Mouse (Mus musculus) hindlimb bud, embryonic 11.5 days (tissue): ENCODE data around the gene Apoc1.
"Not testable (repeated sequence)": the region's sequence is repeated elsewhere in the genome, so short reads cannot be mapped to it uniquely, and the experiment has no call there.

Experiments
- DNase-seq: peaks from one replicate; pipeline ENCODE4 v3.0.0-alpha.2; 2012; ENCODE audit warnings: low read depth, low spot score; ENCODE audit errors: extremely low spot score

Gene Apoc1

DNA sequence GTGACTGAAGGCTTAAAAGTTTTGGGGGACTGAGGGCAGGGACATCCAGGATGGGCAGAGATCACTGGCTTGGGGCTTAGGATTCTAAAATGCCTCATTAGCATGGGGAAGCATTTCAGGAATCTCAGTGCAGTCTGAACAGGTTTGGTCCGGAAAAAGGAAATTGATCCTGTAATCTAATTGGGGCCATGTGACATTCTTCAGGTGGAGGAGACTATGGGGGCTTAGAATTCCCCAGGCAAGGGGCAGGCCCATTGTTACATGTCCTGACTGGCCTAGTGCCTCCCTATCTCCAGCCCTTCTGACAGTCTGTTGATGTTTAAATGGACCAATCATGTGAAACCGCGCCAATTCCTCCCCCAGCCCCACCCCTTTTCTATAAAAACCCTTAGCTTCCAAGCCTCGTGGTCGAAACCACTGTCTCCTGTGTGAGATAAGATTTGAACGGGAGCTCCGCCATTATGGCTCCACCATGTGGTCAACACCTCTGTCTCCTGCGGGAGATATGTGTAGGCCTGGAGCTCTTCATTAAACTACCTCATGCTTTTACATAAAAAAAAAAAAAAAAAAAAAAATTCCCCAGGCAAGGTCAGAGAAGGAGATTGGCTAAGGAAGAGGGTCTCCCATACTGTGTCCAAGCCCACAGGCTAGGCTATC is 5.4 kb downstream of the Apoc1 start:
- not testable (repeated sequence) for DNase-seq

DNA sequence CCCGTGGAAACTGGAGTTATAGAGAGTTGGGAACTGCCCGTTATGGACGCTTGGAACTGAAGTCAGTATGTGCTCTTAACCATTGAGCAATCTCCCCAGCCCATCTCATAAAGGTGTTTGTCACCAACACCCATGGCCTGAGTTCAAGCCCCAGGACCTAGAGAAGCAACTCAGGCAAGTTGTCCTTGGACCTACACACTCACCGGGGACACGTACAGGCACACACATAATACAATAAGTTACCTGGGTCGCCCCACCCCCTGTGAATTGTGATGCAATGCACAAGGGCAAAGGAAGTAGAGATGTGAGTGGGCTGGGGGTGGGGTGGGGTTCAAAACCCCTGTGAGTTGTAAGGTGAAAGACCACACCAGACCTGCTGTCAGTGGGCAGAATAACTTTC is 5.9 kb downstream of the Apoc1 start:
- DNase-seq, result no peak

DNA sequence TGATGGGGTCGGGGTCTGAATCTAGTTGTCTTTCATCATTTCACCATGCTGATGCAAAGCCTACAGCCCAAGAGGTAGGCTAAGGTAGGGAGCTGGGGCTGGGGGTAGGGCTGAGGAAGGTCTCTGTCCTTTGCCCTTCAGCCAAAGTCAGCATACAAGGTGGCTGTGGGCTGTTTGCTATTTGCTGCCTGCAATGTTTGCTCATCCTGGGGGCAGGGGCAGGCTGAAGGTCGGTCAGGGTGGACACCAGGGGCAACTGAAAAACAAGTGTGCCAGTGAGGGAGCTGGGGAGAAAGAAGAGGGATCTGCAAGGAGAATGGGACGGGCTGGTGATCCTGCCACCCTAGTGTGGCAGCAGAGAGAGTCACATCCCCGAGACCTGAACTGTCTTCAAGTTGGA is 7.1 kb downstream of the Apoc1 start:
- no peak for DNase-seq

DNA sequence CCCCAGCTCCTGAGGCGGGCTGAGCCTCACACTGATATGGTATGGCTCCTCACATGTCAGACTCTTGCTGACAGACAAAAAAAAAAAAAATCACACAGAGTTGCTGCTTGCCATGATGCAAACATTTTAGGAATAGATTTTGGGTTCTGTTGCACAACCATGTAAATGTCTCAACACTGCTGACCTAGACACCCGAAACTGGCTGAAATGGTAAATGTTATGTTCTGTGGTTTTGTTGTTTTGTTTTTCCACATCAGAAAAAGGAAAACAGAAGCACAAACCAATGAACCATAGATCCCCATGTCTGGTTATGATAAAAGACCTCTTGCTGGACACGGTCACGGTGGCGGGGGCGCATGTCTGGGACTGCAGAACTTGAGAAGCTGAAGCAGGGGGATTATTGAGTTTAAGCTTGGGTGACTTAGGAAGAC is 8.7 kb downstream of the Apoc1 start:
- DNase-seq, result no peak

DNA sequence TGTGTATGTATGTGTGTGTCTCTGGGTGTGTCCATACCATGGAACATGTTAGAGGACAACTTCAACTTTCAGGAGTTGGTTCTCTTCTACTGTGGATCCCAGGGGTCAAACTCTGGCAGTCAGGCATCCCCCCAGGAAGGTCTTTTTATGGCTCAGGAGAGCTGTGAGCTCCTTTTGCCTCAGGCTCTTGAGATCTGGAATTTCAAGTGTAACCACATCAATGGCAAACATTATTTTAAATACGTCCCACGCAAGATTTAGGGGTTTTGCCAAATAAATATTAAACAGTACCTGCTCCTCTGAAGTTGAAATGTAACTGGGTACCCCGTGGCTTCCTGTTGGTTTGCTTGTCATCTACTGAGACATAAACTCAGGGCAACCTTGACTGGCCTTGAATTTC is 9.5 kb downstream of the Apoc1 start:
- DNase-seq, result no peak

DNA sequence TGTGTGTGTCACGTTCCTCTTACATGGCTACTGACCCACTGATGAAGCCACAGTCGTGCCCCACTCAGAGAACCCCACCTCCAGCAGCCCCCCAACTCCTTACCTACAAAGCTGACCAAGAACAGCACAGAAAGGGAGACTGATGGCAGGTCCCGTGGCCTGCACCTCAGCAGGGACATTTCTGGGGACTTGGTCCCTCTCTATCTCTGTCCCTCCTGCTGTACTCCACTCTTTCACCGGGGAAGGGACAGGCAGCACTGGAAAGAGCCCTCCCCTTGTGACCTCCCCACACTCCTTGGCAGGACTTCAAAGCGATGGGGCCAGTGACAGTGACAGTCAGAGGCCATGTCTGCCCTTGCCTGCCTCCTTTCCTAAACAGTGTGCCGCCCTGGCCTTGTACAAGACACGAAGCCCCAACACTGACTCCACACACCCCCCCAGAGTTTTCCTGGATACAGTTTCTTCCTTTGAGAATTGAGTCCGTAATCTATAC is 11.2 kb downstream of the Apoc1 start, which contains the start of the genes Gm44805 and Apoc4:
Gene Gm44805 (minus strand): TSS at position 222 of the 493 bp plus-strand sequence.
Gene Apoc4 (minus strand): TSS at position 278 of the 493 bp plus-strand sequence.
- no peak for DNase-seq

DNA sequence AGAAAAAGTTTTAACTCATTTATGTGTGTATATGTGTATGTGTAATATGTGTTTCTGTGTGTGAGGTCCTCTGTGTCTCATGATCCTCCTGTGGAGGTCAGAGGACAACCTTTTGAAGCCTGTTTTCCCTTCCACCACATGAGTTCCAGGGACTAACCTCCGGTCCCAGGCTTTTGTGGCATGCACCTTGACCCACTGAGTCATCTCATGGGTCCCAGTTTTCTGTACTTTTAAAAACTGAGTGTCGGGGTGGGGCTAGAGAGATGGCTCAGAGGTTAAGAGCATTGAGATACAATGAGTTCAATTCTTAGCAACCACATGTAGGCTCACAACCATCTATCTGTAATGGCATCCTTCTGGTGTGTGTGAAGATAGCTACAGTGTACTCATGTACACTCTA is 11.8 kb downstream of the Apoc1 start:
- DNase-seq, result no peak

DNA sequence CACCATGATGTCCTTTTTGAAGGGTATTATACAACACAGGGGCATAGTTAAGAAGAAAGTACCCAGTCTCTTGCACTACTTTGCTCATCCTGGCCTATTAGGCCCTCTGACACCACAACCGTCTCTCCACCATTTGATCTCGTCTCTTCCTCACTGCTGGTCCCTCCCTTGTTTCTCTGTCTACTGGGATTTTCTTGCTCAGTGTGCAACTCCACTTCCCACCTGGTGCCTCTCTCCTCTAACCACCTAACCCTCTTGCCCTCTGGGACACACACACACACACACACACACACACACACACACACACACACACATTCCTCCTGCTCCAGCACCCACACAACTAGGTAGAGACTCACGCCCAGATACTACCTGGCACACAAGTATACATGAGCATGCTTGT is 13.6 kb downstream of the Apoc1 start:
- no peak for DNase-seq

DNA sequence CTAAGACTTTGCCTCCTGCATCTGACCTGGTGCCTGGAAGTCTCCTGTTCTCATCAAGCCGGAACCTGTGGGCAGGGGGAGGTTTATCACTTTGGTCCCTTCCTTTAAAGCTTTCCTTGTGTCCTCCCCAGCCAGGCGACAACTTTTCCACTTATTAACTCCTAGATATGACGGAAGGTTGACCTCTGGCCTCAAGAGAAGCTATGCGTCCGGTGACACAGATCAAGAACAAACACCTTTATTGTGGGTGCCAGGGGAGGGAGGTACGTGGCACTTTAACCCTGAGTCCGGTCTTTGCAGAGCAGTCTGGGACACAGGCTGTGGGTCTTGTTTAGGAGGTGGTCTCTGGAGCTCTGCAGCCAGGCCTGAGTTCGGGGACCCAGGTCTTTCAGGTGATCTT is 14.6 kb downstream of the Apoc1 start, which contains the start of gene Apoc2:
Gene Apoc2 (minus strand): TSS at position 70 of the 400 bp plus-strand sequence.
- no peak for DNase-seq

DNA sequence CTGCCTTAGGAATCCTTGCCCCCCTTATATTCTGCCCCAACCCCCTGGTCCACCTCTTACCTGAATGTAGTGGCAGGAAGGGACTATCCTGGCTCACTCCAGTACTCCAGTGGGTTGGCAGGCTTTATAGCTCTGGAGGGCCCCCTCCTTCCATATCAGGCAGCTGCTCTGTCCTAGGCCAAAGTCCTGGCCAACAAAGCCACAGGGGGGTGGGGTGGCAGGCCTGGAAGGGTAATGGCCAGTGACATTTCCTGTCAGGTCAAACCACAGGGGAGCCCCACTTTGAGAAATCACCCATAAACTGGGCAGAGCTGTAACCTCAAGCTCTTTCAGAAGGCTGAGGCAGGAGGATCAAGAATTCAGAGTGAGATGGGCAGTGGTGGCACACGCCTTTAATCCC is 15.8 kb downstream of the Apoc1 start:
- DNase-seq, result no peak

DNA sequence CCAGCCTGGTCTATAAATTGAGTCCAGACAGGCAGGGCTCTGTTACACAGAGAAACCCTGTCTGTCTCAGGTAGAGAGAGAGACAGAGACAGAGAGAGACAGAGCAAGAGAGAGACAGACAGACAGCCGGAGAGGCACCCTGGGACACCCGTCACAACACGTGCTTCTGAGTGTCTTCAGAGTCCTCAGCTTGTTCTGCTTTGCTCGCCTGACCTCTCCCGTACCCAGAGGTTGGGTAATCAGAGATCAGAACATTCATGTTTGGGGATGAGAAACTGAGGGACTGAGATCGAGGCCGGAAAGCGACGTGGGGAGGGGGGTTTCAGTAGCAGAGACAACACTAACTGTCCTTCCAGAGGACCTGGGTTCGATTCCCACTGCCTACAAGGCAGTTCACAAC is 16.6 kb downstream of the Apoc1 start:
- DNase-seq, result no peak

DNA sequence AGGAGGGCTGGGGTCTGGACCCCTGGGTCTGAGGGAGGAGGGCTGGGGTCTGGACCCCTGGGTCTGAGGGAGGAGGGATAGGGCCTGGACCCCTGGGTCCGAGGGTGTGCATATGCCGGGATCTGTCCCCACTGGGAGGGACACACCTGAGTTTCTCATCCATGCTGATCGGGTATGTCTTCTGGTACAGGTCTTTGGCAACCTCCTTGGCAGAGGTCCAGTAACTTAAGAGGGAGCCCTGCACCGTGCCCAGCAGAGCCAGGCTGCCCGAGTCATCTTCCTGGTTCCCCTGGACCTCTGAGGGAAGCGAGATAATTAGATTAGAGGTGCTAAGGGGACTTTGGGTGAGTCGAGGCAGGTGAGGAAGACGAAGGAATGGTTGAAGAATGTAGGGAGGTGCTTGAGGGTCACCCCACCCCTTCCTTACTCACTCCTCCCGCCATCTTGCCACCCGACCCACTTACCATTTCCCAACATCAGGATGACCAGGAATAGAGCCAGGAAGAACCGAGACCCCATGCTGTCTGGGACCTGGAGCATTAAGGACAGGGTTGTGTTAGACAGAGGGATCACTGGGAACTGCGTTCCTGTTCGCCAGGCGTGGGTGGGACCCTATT is 19.3 kb downstream of the Apoc1 start:
- no peak for DNase-seq

DNA sequence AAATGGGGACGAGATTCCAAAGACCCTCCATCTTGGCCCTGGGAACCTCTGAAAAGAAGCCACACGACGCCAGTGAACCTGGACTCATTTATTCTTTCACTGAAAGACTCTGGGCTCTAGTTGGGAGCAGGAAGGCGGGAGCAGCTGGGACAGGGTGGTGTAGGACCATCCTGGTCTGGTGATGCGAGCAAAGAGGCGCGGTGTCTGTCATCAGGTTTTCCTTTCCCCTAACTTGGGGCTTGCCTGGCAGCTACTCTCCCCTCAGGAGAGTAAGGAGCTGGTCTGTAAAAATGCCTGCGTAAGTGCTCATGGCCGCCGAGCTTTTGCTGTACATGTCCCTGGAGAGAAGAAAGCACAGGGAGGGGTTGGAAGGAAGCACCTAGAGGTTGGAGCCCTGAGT is 20.9 kb downstream of the Apoc1 start:
- DNase-seq, result no peak

DNA sequence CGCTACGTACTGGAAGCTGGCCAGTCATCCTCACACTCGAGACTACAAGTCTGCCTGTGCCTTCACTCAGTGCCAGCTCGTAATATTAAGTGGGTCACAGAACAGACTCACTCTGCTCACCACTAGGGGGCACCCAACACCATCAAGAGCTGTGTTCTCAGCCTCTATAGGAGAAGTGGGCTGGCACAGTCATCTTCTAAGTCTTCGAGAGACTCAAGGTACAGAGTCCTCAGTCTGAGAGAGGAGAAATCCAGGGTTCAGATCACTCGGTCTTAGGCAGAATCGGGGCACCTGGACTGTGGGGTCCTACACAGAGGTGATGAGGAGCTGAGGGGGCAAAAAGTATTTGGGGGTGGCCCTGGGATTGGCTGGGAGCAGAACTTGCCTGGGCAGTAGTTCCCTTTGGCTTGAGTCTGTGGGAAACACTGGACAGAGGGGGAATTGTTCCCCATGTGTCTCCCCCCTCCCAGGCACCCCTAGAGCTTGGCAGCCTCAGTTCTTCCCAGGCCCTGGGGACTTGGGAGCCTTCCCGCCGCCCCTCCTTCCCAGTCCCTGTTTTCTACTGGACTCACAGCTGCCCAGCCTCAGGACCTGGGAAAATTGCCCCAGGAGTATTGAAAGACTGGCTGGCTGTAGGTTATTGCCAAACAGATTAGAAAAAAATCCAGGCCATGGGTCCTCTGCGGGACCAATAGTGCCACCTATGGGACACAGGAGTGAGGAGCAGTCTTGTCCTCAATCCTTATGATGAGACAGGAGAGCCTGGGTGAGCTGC is 23.3 kb downstream of the Apoc1 start:
- DNase-seq, result peak; percentile 87

DNA sequence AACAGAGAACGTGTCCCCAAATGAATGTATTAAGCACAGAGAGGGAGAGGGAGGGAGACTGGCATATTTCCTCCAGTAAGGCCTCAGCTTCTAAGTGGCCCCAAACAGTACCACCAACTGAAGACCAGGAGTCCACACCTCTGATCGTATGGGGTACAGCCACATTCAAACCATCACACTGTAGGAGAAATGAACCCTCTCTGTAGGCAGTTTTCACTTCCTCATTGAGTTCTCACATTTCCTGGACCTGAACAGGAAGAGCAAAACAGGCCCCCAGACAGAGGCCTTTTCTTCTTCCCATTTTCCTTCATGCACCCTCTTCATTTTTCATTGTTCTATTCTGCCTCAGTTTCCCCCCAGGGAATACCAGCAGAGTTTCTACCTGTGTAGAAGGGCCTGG is 25.0 kb downstream of the Apoc1 start:
- no peak for DNase-seq

DNA sequence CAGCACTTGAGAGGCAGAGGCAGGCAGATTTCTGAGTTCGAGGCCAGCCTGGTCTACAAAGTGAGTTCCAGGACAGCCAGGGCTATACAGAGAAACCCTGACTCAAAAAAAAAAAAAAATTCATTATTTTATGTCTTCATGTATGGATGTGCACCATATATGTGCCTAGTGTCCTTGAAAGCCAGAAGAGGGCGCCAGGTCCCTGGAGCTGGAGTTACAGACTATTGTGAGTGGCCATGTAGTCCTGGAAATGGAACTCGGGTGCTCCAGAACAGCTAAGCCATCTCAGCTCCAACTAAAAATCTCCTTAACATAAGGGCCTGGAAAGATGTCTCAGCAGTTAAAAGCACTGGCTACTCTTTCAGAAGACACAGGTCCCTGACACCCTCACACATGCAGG is 25.7 kb downstream of the Apoc1 start:
- no peak for DNase-seq

DNA sequence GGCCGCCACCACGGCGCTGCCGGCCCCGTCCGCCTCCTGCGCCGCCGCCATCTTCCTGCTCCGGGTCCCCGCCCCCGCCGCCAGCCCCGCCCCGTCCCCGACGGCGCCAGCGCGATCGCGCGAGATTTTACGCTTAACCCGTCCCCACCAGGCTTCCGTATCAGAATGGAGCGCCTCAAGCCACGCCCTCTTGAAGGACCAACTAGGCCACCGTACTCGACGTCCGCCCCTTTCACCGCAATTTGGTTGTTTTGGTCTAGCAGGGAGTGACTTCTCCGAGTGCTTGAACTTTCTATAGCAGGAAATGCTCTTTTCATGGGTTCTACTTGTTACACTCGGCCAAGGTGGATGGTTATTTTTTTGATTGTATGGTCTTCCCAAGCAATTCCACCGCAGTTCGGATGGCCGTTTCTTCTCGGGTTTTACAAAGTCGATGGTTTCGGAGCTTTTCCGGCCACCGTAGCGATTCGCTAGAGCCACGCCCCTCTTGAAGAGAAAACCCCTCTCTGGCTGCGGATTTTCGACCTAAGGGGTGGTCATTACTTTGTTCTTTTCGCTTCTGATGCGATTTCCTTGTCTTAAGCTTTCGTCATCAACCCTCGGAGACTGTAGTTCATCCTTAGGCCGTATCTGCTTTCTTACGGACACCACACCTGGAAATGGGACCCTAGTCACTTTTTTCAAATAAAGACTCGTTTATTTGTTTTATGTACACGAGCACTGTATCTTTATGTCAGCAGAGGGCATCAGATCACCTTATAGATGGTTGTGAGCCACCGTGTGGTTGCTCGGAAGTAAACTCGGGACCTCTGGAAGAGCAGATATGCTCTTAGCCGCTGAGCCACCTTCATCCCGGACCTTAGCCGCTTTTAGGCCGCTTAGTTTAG is 27.3 kb downstream of the Apoc1 start, which contains the start of gene Clptm1:
Gene Clptm1 (minus strand): TSS at position 79 of the 887 bp plus-strand sequence.
- DNase-seq, result peak; percentile 96

DNA sequence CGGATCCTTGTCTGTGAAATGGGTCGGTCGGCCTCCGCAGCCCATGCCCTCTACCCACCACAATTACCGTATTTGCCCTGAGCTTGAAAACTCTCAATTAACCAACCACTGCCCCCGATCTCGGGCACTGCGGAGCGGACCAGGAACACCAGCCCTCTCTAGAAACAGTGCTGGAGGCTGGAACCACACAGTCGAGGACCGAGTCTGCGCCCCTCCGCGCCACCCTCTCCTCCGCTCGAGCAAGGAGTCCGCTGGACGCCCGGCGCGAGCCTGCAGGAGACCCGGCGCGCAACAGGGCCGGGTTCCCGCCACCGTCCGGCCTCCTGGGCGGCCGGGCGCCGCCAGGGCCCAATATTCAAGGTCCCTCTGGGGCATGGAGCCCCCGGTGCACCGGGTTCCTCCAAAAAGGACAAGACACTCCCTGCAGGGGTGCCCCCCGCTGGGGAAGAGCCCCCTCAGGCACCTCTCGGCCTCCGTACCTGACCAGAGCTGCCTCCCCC is 28.0 kb downstream of the Apoc1 start:
- no peak for DNase-seq

DNA sequence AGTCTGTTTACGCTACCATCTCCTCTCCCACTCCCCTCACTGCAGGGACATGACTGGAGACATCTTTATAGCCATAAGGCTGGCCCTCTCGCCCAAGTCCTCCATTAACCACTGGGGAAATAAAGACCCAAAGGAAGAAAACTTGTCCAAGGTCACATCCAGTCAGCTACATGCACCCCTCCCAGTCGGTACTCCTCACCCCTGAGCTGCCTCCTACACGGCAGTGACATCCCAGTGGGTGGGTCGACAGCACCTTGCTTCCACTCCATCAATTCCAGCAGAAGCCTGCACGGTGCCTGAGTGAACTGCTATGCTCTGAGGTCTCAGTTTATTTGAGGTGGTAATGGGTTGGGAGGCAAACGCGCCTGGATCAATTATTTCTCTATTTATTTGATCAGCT is 28.5 kb downstream of the Apoc1 start:
- DNase-seq, result no peak

DNA sequence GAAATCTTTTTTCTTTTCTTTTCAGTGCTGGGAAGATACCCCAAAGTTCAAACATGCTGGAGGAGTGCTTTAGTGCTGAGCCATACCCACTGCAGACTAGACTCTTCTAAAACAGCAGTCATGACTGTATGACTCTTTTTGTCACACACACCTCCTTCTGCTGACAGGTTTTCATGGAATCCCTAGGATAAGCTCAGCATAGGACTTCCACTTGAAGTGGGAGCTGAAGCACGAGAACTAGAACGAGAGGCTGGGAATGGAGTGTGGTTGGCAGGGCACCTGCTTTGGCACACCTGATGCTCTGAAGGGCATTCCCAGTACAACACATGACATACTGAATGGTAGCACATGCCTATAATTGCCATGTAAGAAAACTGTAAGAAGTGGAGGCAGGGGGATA is 39.8 kb downstream of the Apoc1 start:
- DNase-seq, result no peak
